Mouse (Mus musculus) heart, adult 2 months (tissue): ENCODE results near the gene Gnb4.

Experiments
- CTCF ChIP-seq: fragments of 200-600 bp; IDR thresholded peaks from 2 replicates; pipeline ENCODE4 v1.8.1; 2022; ENCODE audit warnings: antibody characterized with exemption, mild to moderate bottlenecking, moderate library complexity
- EP300 ChIP-seq: fragments of 200-500 bp; IDR thresholded peaks from 2 replicates; pipeline ENCODE4 v1.6.1; 2011; ENCODE audit warnings: low read depth, low read length, control low read depth; ENCODE audit not compliant: insufficient read depth
- POLR2A ChIP-seq: fragments of 200-500 bp; IDR thresholded peaks from 2 replicates; pipeline ENCODE4 v1.6.1; 2011; ENCODE audit warnings: mild to moderate bottlenecking, low read depth, low read length, control low read depth; ENCODE audit not compliant: insufficient read depth

DNA sequence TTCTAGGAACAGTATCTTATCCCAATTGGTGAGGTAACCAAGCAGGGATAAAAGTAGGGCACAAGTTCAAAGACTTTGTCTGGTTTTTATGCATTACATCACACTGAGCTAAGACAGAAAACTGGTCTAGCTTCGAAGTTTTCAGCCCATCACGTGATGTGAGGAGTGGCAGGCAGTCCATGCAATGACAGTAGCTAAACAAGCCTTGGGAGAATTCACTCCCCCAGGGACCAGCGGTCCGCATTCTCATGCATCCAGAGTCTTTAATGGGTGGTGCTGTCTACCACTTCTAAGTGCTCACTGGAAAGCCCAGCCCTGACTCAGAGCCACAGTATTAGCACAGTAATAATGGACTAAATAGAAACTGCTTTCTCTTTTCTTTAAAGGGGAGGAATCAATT is 13.8 kb upstream of the Gnb4 start:
- TF ChIP-seq EP300 (no peak), CTCF (no peak), POLR2A (no peak)
